Mouse (Mus musculus) right cerebral cortex, adult 18-20 months (tissue): ENCODE data around the gene Atf7ip.
"Not testable (repeated sequence)": the region's sequence is repeated elsewhere in the genome, so short reads cannot be mapped to it uniquely, and the experiment has no call there.

ENCODE experiments used
- DNase-seq: peaks from one replicate; pipeline ENCODE4 v3.0.0; 2022; ENCODE audit warnings: mixed read lengths

The Atf7ip gene

GRCm38 (mm10) chr6:136505867-136506266, at the start of gene Atf7ip:
TSS of gene Atf7ip (plus strand) at chr6:136506167.
- DNase-seq: not testable (repeated sequence)

DNA sequence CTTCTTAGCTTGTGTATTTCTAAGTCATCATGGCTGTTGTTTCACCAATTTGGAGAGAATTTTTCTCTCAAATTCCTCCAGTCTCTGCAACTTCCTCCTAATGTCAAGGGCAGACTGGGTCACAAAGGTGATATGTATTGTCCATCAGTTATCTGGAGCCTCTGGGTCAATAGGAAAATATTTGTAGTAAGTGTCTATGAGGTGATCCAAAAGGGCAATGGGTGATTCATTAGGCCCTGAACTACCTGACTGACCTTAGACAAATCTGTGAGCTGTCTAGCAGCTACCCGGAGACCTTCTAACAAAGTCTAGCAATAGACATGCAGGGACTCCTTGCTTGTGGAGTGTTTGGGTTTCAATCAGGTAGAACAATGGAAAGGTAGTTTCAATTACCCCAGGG, 49.7 kb upstream of the Atf7ip start:
- no peak for DNase-seq

DNA sequence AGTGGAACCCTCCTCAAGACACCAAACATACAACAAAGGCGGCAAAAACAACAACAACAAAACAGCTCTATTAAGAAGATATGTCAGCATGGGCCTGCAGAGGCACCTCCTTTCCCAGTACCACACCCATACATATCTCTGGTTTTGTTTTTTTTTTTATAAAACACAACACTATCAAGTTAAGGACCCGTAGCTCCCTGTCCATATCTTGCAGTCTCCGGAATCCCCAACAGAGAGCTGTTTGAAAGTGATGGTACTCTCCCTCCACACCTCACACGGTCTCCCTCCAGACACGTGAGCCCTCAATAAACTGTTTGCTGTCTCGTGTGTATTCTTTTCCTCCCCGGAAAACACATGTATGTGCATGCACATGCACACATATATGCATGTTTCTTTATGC, 46.8 kb upstream of the Atf7ip start:
- DNase-seq: no peak

DNA sequence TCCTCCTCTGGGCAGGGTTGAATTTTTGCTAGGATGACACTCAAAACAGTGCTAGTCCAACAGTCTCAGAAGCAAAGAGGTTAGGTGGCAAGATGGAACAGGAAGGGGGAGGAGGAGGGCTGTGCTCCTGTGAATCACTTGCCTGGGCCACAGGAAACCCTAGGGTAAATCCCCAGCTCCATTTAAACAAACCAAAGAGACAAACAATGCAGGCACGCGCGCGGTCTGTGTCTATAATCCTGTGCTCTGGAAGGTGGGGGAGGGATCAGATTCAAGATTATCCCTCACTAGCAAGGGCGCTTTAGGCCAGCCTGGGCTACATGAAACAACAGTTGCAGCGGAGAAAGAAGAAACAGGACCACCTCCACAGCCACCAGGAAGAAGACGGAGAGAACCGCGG, 42.5 kb upstream of the Atf7ip start:
- DNase-seq: no peak

DNA sequence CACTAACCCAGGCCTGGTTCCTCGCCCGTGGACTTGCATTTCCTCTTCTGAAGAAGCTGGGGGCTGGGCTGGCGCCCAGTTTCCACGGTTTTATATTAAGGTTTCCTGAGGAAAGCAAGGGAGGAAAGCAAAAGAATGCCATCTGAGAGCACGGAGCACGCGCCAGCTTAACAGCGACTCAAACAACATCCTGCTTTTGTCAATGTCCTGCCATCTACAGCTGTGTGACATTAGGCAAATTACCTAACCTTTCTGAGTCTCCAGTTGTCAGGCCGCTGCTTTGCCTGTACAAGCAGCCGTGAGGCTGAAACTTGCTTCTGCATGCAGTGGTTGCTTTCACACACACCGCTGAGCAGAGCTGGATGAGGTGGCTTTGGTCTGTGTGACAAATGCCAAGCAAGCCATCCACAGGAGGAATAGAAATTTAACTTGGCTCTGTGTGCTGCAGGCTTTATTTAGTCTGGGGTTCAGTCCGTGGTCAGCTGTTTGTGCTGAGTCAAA, 41.8 kb upstream of the Atf7ip start:
- no peak for DNase-seq

- no peak for DNase-seq
These were observed 40.9 kb upstream of the Atf7ip start for GRCm38 (mm10) chr6:136465021-136465420.

- DNase-seq: peak; percentile 69
These were observed 40.0 kb upstream of the Atf7ip start for GRCm38 (mm10) chr6:136465959-136466381.

- DNase-seq: peak; percentile 77
These were observed 38.8 kb upstream of the Atf7ip start for GRCm38 (mm10) chr6:136466956-136467750.

DNA sequence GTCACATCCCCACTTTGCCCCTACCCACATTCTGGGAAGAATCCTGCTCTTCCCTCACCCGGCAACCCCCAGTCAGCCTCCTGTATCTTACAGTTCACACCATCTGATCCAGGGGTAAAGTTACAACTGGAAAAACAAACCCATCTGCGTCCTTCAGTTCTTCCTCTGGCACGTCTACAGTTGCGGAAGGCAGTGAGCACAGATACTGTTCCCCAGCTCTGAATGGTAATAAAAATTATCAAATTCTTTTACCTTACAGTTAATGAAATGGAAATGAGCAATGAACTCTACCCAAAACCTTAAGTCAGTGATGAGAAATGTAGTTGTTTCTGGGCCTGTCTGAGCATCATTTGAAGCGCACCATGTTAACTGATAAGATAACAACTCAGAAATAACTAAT, 38.1 kb upstream of the Atf7ip start:
- no peak for DNase-seq

DNA sequence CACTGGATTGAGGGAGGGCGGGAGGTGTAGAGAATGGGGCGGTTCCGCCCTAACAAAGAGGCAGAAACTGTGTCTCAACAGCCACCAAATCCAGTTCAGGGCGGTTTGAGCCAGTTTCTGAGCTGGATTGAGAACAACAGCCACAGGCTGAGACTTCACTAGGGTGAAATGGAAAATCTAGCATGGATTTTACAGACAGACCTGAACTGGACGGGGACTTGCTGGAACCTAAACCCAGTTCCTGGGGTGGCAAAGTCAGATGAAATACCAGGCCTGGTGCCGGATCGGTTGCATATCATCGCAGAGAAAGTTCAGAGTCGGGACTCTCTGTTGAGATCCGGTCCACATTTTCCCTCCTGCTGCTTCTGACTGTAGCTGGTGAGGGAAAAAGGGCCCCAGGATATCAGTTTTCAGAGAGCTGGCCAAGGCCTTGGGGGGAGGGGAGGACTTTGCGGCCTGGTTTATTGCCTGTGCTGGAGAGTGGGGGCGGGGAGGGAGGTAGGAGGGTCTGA, 37.5 kb upstream of the Atf7ip start:
- peak; percentile 81 for DNase-seq

DNA sequence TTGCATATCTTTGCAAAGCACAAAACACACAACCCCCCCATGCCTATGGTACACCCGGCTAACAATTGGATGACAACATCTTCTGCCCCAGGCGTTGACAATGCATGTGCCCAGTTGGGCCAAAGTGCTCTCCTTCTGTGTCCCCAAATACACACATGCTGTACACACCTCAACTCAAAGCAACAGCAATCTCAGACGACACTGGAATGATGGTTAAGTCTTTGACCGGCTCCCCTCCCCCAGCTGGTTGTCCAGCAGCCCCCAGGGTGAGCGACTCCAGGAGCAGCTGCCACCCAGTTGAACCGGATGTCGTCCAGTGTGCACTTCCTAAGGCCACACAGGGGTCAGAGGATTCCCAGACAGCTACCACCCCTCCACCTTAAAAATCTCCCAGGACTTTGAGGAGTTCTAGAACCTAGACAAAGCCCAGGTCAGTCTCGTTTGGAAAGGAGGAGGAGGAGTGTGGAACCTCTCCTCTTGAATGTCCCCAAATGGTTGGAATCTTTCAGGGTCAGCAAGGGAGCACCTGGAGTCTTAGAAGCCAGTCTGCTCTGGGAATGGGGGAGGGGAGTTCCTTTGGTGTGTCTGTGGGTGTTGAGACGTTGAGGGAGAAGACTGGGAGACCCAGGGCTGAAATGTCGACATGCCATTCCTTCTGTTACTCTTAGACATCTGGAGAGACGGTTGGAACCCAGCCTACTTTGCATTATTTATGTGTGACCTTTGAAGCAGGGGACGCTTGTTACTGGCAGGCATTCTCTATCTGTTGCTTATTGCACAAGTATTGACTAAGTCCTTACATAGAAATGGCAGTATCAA, 36.8 kb upstream of the Atf7ip start:
- DNase-seq: no peak

- no peak for DNase-seq
These were observed 36.2 kb upstream of the Atf7ip start for GRCm38 (mm10) chr6:136469807-136470206.

GRCm38 (mm10) chr6:136470321-136471230, 35.4 kb upstream of the Atf7ip start:
- peak; percentile 84 for DNase-seq

DNA sequence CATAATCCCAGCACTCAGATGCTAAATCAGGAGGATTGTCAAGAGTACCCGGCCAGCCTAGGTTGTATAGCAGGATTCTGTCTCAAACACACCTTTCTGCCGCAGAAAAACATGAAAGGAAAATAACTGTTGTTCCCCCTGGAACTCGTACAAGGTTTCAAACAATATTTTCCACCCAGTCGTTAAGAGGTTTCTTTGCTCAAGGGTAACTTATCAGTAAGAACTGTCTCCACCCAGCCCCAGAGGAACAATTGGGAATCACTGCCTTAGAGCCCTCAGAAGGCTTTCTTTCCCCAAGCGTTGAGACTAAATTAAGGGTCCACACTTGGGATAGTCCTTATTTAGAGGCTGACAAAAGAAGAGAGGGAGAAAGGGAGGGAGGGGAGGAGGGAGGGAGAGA, 34.4 kb upstream of the Atf7ip start:
- no peak for DNase-seq

GRCm38 (mm10) chr6:136472779-136473178, 33.2 kb upstream of the Atf7ip start:
- no peak for DNase-seq

DNA sequence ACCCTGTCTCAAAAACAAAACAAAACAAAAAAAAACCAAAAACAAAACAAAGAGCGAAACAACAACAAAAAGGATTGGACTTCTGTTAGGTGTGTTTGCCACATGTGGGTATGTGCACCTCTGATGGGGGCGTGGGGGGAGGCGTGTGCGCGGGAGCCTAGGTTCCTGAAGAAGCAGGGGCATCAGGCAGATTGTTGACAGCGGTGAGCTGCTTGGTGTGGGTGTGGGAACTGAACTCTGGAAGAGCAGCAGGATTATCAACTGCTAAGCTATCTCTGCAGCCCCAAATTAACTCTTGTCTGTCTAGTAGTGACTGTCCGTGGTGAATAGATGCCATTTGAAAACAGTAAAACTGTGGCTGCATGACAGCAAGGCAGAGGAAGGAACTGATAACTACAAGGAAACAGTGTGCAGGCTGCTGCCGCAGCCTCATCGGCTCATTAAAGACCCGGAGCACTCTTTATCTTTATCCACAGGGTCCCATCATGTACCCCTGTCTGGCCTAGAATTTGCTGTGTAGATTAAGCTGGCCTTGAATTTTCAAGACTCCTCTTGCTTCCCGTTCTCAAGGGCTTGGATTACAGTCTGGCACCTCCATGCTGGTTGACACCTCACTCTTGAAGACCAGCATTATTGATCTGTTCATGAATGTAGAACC, 32.4 kb upstream of the Atf7ip start:
- no peak for DNase-seq

DNA sequence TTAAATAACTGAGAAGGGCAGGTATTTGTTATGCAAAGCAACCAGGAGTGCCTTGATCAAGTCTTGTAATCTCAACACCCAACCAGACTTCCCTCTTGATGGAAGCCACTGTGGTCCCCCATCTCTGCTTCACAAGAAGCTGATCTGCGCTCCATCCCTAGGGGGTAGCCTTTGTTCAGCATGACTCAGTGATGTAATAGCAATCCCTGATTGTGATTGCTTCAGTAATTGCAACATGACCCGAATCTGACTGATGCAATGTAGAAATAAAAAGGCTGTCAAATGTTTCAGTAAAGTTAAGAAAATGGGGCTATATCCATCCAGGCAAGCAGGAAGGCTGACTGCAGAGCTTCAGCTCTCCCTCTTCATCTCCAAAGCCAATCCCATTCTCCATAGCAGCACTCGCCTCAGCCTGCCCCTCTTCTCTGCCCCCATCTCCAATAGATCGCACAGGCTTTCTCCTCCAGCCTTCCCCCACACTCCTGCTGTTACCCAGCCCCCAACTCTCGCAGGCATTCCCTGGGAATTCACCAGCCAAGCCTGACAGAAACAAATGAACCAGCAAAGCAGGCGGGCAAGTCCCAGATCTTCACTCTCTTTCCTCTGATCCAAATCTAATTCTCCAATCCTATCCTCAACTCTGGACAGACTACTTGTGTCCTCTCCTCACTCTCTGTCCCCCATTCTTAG, 30.7 kb upstream of the Atf7ip start:
- peak; percentile 19 for DNase-seq

DNA sequence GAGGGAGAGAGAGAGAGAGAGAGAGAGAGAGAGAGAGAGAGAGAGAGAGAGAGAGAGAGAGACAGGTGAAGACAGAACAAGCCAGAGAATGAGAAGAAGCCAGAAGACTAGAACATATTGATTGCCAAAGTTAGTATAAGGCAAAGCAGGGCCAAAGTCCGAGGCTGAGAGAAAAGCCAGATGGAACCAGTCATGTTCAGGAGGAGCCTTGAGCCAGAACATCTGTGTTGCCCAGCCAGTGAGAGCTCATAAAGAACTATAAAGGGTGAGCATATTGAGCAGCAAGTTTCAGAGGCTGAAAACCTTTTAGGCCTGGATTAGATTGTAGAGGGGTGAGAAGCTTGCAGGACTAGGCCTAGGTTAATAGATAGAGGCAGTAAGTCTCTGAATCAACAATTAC, 28.1 kb upstream of the Atf7ip start:
- DNase-seq: no peak

GRCm38 (mm10) chr6:136483531-136483930, 22.4 kb upstream of the Atf7ip start:
- no peak for DNase-seq

- DNase-seq: no peak
These were observed 21.9 kb upstream of the Atf7ip start for GRCm38 (mm10) chr6:136484093-136484492.

DNA sequence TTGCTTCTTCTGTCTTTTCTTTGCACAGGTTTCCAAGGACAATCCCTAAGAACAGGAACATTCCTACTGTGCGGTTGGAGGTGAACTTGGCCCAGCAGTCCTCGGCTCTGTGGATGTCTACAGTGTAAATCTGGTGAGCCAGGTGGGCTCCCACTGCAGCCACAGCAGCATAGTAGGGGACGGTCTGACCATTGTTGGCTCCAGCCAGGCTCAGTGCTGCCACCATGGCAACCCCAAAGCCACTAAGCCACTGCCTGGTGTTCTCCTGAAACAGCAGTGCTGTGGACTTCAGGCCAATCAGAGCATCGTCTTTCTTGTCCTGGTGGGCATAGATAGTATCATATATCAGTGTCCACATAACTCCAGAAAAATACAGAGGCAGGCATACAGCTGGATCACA, 19.8 kb upstream of the Atf7ip start:
- no peak for DNase-seq
